Mouse (Mus musculus) left cerebral cortex, adult 6 months (tissue): ENCODE measurements around the gene 4932415D10Rik. TPM values are rescaled to one million over a fixed set of nuclear protein-coding genes. Genes with fewer than 3 reads are reported as not detected.

Source experiments
- long read RNA-seq, 2 experiments: library from polyadenylated mRNA; unstranded; transcript quantifications; one replicate each; pipeline ENCODE4 v2.0.0; 2019 to 2020
- polyA plus RNA-seq: library from polyadenylated mRNA; unstranded; fragments of <200 nt; fragmentation: Nextera tagmentation; gene quantifications from 2 replicates; pipeline ENCODE4 v1.2.3, GENCODE M21; 2021

4932415D10Rik gene
- polyA plus RNA-seq: not detected in 2 replicates
- long read RNA-seq, experiment 1: 0 reads
- long read RNA-seq, experiment 2: 0 reads

GRCm38 (mm10) chr10:82316482-82316881 lies at the start of gene 4932415D10Rik:
TSS of gene 4932415D10Rik (minus strand) at chr10:82316582.

DNA sequence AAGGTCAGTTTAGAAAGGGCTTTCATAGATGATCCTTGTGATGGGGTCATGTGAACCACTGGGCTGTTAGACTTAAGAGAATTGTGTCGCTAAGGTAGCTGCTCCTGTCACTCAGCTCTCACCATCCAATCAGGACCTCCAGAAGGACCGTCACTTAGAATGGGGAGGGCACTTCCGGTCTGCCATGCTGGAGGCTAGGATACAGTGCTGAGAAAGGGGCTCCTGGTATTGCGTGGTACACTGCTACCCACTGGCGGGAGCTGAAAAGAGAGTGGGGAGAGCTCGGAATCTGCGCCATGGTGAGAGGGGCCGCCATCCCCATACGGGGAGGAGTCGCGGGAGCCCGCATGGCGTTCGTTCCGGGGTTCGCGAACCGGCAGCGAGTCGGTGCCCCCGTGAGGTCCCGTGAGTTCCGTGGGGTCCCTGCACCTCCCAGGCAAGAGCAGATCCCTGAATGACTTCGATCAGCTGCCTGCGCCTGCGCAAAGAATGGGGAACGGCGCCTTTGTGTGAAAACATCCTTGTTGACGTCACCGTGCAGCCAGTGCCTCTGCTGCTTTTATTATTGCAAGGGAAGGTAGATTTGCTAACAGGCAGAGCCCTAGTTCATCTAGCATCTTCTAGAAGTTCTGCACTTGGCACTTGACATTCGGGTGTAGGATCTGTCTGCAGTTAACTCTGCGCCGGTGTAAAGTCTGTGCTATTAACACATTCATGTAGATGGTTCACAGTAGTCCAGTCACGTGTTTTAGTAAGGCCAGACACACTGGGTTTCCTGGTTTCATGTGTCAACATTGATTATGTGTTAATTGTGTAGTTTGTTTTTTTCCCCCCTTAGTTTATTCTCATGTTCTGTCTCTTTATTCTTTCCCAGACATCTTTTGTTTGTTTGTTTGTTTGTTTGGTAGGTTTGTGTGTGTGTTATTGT lies 38.0 kb upstream of the 4932415D10Rik start, which contains the start of gene Gm4924:
Gm4924 (plus strand) TSS at position 173 of the 928 bp plus-strand sequence.

GRCm38 (mm10) chr10:82240742-82241400 lies 75.5 kb downstream of the 4932415D10Rik start, which contains the start of gene Zfp938:
TSS of gene Zfp938 (minus strand) at chr10:82241280.

Other genes starting within 250 kb of the 4932415D10Rik start
- 1.4 and 2.0 TPM in 2 replicates for gene BC024063, start 233.2 kb downstream of the 4932415D10Rik start, polyA plus RNA-seq
- gene AU041133, start 188.6 kb downstream of the 4932415D10Rik start, polyA plus RNA-seq: 3.1 and 4.5 TPM in 2 replicates
- 17.5 and 22.0 TPM in 2 replicates for gene Zfp938, start 75.3 kb downstream of the 4932415D10Rik start, polyA plus RNA-seq
- 7.6 and 9.7 TPM in 2 replicates for gene Gm4924, start 37.7 kb upstream of the 4932415D10Rik start, polyA plus RNA-seq
- not detected in 2 replicates for gene Gm1553, start 176.0 kb upstream of the 4932415D10Rik start, polyA plus RNA-seq